9 mouse cellular contexts compared by ENCODE assay signal in the genomic region with DNA sequence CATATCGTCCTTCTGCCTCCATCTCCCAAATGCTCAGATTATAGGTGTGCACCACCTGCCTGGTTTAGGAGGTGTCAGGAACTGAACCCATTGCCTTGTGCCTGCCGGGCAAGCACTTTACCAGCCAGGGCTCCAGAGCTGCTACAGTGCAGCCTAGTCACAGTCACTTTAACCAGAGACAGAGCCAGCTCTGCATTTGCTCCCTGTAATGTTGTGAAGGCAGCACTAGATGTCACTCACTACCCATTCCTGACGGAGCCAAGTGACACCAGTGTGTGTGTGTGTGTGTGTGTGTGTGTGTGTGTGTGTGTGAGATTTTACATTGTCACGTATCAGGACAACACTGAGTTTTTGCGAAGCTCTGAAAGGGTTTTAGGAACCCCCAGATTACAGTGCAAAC. TPM values are rescaled to one million over a fixed set of nuclear protein-coding genes. Genes with fewer than 3 reads are reported as not detected.
A peak's percentile ranks its signal among the peaks of the same experiment; 100 is the strongest.
DNase-seq lines count a peak whose midpoint lies in the region; ATAC-seq lines count a peak whose summit lies in the region.
"Had no signal": no experiment of that assay in that cellular context is flagged by ENCODE, and none has a peak within 500 bp of the region (broad histone marks: within the 10 kb centered on the region; RNA-seq: fewer than 3 reads in every experiment).

No protein-coding gene starts in this region.

- no peaks in the 10 kb centered on the region for H3K9me3 ChIP-seq in forebrain, embryonic 16.5 days (ENCODE audit: control insufficient read depth, low read length)
- H3K9me3 ChIP-seq in midbrain, embryonic 16.5 days (replicated peaks; ENCODE audit: control insufficient read depth, low read length, poor library complexity, severe bottlenecking): no peaks in the 10 kb centered on the region

- no peak overlapping the region for H3K27ac ChIP-seq in forebrain, embryonic 16.5 days (ENCODE audit: low read length)
- H3K27ac ChIP-seq in midbrain, embryonic 16.5 days (ENCODE audit: low read length): no peak overlapping the region

- ATAC-seq in CD4-positive, CD25-positive, alpha-beta regulatory T cell, adult 4 months: no peak
- peak; percentile 80 for ATAC-seq in forebrain, embryonic 16.5 days
- peak; percentile 82 for ATAC-seq in midbrain, embryonic 16.5 days
- no peak for ATAC-seq in megakaryocyte, adult 5-6 weeks (ENCODE audit: poor library complexity, severe bottlenecking)

- 50% methylated on average over 5 of the region's 5 CpGs for WGBS in forebrain, embryonic 16.5 days
- 43% methylated on average over 5 of the region's 5 CpGs for WGBS in midbrain, embryonic 16.5 days

- H3K4me3 ChIP-seq in forebrain, embryonic 16.5 days (replicated peaks; ENCODE audit: low read length): no peak overlapping the region
- no peak overlapping the region for H3K4me3 ChIP-seq in midbrain, embryonic 16.5 days (ENCODE audit: low read depth, low read length)
- H3K4me3 ChIP-seq: myocyte had no signal

- no peaks in the 10 kb centered on the region for H3K36me3 ChIP-seq in forebrain, embryonic 16.5 days (ENCODE audit: control insufficient read depth, insufficient read depth)
- no peaks in the 10 kb centered on the region for H3K36me3 ChIP-seq in midbrain, embryonic 16.5 days (ENCODE audit: control insufficient read depth, insufficient read depth, low read length)

- H3K4me2 ChIP-seq in forebrain, embryonic 16.5 days (ENCODE audit: low read length): no peak overlapping the region
- no peak overlapping the region for H3K4me2 ChIP-seq in midbrain, embryonic 16.5 days (ENCODE audit: low read length)

- no peaks in the 10 kb centered on the region for H3K27me3 ChIP-seq in forebrain, embryonic 16.5 days (replicated peaks; ENCODE audit: control insufficient read depth, insufficient read depth, low read length)
- H3K27me3 ChIP-seq in midbrain, embryonic 16.5 days (ENCODE audit: control insufficient read depth, insufficient read depth, low read depth, low read length): no peaks in the 10 kb centered on the region

- no peak overlapping the region for H3K9ac ChIP-seq in forebrain, embryonic 16.5 days (replicated peaks; ENCODE audit: low read depth, low read length)
- no peak overlapping the region for H3K9ac ChIP-seq in midbrain, embryonic 16.5 days (ENCODE audit: low read depth, low read length)

- no peaks in the 10 kb centered on the region for H3K4me1 ChIP-seq in forebrain, embryonic 16.5 days (replicated peaks; ENCODE audit: control insufficient read depth, insufficient read depth, low read length)
- H3K4me1 ChIP-seq in midbrain, embryonic 16.5 days (ENCODE audit: control insufficient read depth, insufficient read depth, low read length): no peaks in the 10 kb centered on the region

- DNase-seq in CD4-positive, CD25-positive, alpha-beta regulatory T cell, adult 2 months (ENCODE audit: low read depth, low spot score): peak; percentile 36
- DNase-seq in ovary, postnatal 14 days (ENCODE audit: low spot score): peak; percentile 10
- DNase-seq in ovary, postnatal 10 days (ENCODE audit: low spot score): no peak
- peak; percentile 10 for DNase-seq in layer of hippocampus, adult 9-10 months (ENCODE audit: low spot score)

RNA-seq across cellular contexts. Expression of gene Adgrf3, which starts 4.0 kb away (rescaled TPM):
- not detected for polyA plus RNA-seq in CD4-positive, CD25-positive, alpha-beta regulatory T cell, adult 4 months (2017; shearing (Covaris generic))
- not detected in 2 replicates for polyA plus RNA-seq in forebrain, embryonic 16.5 days (2015; fragmentation: Nextera tagmentation; extraction: Ambion mirVana)
- polyA plus RNA-seq in midbrain, embryonic 16.5 days (2015; fragmentation: Nextera tagmentation; extraction: Ambion mirVana): not detected in 2 replicates
- not detected in 2 replicates for total RNA-seq in megakaryocyte, adult 5-6 weeks (2015)
- total RNA-seq in megakaryocyte, adult 5-6 weeks (2017): not detected in 2 replicates

RNA-seq across cellular contexts. Expression of gene Selenoi, which starts 30.9 kb away (rescaled TPM):
- 10 to 100 TPM; 16.8 to 20.6 TPM for polyA plus RNA-seq in CD4-positive, CD25-positive, alpha-beta regulatory T cell, adult 4 months (2017; shearing (Covaris generic))
- 30.1 and 30.7 TPM in 2 replicates for polyA plus RNA-seq in forebrain, embryonic 16.5 days (2015; fragmentation: Nextera tagmentation; extraction: Ambion mirVana)
- 32.5 and 34.7 TPM in 2 replicates for polyA plus RNA-seq in midbrain, embryonic 16.5 days (2015; fragmentation: Nextera tagmentation; extraction: Ambion mirVana)
- total RNA-seq in megakaryocyte, adult 5-6 weeks (2015): 16.1 and 17.2 TPM in 2 replicates
- total RNA-seq in megakaryocyte, adult 5-6 weeks (2017): 29.2 and 37.1 TPM in 2 replicates

RNA-seq across cellular contexts. Expression of gene Hadhb, which starts 46.5 kb away (rescaled TPM):
- polyA plus RNA-seq in CD4-positive, CD25-positive, alpha-beta regulatory T cell, adult 4 months (2017; shearing (Covaris generic)): 100 to 1,000 TPM; 173 to 208 TPM
- 66.5 and 72.0 TPM in 2 replicates for polyA plus RNA-seq in forebrain, embryonic 16.5 days (2015; fragmentation: Nextera tagmentation; extraction: Ambion mirVana)
- polyA plus RNA-seq in midbrain, embryonic 16.5 days (2015; fragmentation: Nextera tagmentation; extraction: Ambion mirVana): 52.1 and 53.6 TPM in 2 replicates
- total RNA-seq in megakaryocyte, adult 5-6 weeks (2015): 44.1 and 50.8 TPM in 2 replicates
- total RNA-seq in megakaryocyte, adult 5-6 weeks (2017): 56.8 and 66.5 TPM in 2 replicates

RNA-seq across cellular contexts. Expression of gene Hadha, which starts 46.6 kb away (rescaled TPM):
- 100 to 1,000 TPM in 1 of 2 experiments, 10 to 100 TPM in 1; 85.0 to 124 TPM for polyA plus RNA-seq in CD4-positive, CD25-positive, alpha-beta regulatory T cell, adult 4 months (2017; shearing (Covaris generic))
- polyA plus RNA-seq in forebrain, embryonic 16.5 days (2015; fragmentation: Nextera tagmentation; extraction: Ambion mirVana): 76.0 and 80.7 TPM in 2 replicates
- polyA plus RNA-seq in midbrain, embryonic 16.5 days (2015; fragmentation: Nextera tagmentation; extraction: Ambion mirVana): 61.6 and 62.3 TPM in 2 replicates
- total RNA-seq in megakaryocyte, adult 5-6 weeks (2015): 45.5 and 46.4 TPM in 2 replicates
- total RNA-seq in megakaryocyte, adult 5-6 weeks (2017): 119 and 133 TPM in 2 replicates

Comparison
In these comparisons a context has a peak if more than half of its experiments do, and no peak if none do; other contexts are left out.
1. ATAC-seq: peak in forebrain, embryonic 16.5 days (single experiment) and midbrain, embryonic 16.5 days (single experiment); none in CD4-positive, CD25-positive, alpha-beta regulatory T cell, adult 4 months (single experiment) and megakaryocyte, adult 5-6 weeks (single experiment).